Comparison of ENCODE assay signal across 28 mouse cellular contexts in genomic region chr15:85524404-85524950, GRCm38 (mm10). TPM values are rescaled to one million over a fixed set of nuclear protein-coding genes. Genes with fewer than 3 reads are reported as not detected.
DNase-seq lines count a peak whose midpoint lies in the region; ATAC-seq lines count a peak whose summit lies in the region.
"Had no signal": no experiment of that assay in that cellular context is flagged by ENCODE, and none has a peak within 500 bp of the region (broad histone marks: within the 10 kb centered on the region; RNA-seq: fewer than 3 reads in every experiment).

No protein-coding gene starts in this region.

- no peaks in the 10 kb centered on the region for H3K36me3 ChIP-seq in forebrain, embryonic 10.5 days (replicated peaks)
- no peaks in the 10 kb centered on the region for H3K36me3 ChIP-seq in forebrain, embryonic 16.5 days (ENCODE audit: control insufficient read depth, insufficient read depth)
- H3K36me3 ChIP-seq in kidney, embryonic 15.5 days: no peaks in the 10 kb centered on the region
- H3K36me3 ChIP-seq in midbrain, embryonic 12.5 days: no peaks in the 10 kb centered on the region
- H3K36me3 ChIP-seq in midbrain, embryonic 16.5 days (ENCODE audit: control insufficient read depth, insufficient read depth, low read length): no peaks in the 10 kb centered on the region
- H3K36me3 ChIP-seq: intestine, embryonic 15.5 days; limb, embryonic 15.5 days; liver, embryonic 15.5 days; neural tube, embryonic 15.5 days had no signal

- ATAC-seq in forebrain, embryonic 16.5 days: no peak
- ATAC-seq in kidney, embryonic 15.5 days (replicated peaks; ENCODE audit: low FRiP score): no peak
- peak; percentile 23; the same call in 1 of the 2 replicates for ATAC-seq in midbrain, embryonic 12.5 days (ENCODE audit: low FRiP score, low read depth)
- ATAC-seq in midbrain, embryonic 16.5 days: no peak

- H3K4me2 ChIP-seq in forebrain, embryonic 16.5 days (ENCODE audit: low read length): no peak overlapping the region
- H3K4me2 ChIP-seq in kidney, embryonic 15.5 days: no peak overlapping the region
- H3K4me2 ChIP-seq in midbrain, embryonic 12.5 days (replicated peaks): no peak overlapping the region
- H3K4me2 ChIP-seq in midbrain, embryonic 16.5 days (ENCODE audit: low read length): no peak overlapping the region
- H3K4me2 ChIP-seq: heart, embryonic 11.5 days; liver, embryonic 15.5 days; neural tube, embryonic 15.5 days had no signal

- H3K27me3 ChIP-seq in forebrain, embryonic 10.5 days (ENCODE audit: poor library complexity, severe bottlenecking): peaks cover 70% of the 10 kb centered on the region
- no peaks in the 10 kb centered on the region for H3K27me3 ChIP-seq in forebrain, embryonic 16.5 days (replicated peaks; ENCODE audit: control insufficient read depth, insufficient read depth, low read length)
- peaks cover 6% of the 10 kb centered on the region for H3K27me3 ChIP-seq in kidney, embryonic 15.5 days
- H3K27me3 ChIP-seq in midbrain, embryonic 12.5 days: peaks cover 60% of the 10 kb centered on the region
- H3K27me3 ChIP-seq in midbrain, embryonic 16.5 days (ENCODE audit: control insufficient read depth, insufficient read depth, low read depth, low read length): no peaks in the 10 kb centered on the region
- H3K27me3 ChIP-seq: neural tube, embryonic 15.5 days had no signal

- peak; percentile 68 for DNase-seq in forebrain, embryonic 10.5 days (ENCODE audit: extremely low spot score, low spot score)
- no peak for DNase-seq in kidney, adult 18-20 months
- DNase-seq in retina, embryonic 14.5 days (ENCODE audit: low spot score): peak; percentile 43
- no peak for DNase-seq in cerebellum, postnatal 4 days (ENCODE audit: low spot score in 2 of 2)
- DNase-seq: adrenal gland, postnatal 14 days; cerebellum, adult 8-10 months; gastrocnemius, postnatal 14 days; layer of hippocampus, adult 9-11 months; lung, postnatal 4 days; right cerebral cortex, postnatal 14 days; spleen, adult 18-20 months; thymus, postnatal 14 days had no signal

- H3K4me3 ChIP-seq in forebrain, embryonic 10.5 days: peak overlapping the region; percentile 22
- H3K4me3 ChIP-seq in forebrain, embryonic 16.5 days (replicated peaks; ENCODE audit: low read length): no peak overlapping the region
- H3K4me3 ChIP-seq in kidney, embryonic 15.5 days (replicated peaks): no peak overlapping the region
- no peak overlapping the region for H3K4me3 ChIP-seq in midbrain, embryonic 12.5 days
- no peak overlapping the region for H3K4me3 ChIP-seq in midbrain, embryonic 16.5 days (ENCODE audit: low read depth, low read length)
- H3K4me3 ChIP-seq: intestine, embryonic 15.5 days; limb, embryonic 15.5 days; liver, embryonic 15.5 days; myocyte; neural tube, embryonic 15.5 days had no signal

- WGBS in forebrain, embryonic 10.5 days: 4% methylated on average over 12 of the region's 12 CpGs
- WGBS in forebrain, embryonic 16.5 days: 12% methylated on average over 12 of the region's 12 CpGs
- 28% methylated on average over 12 of the region's 12 CpGs for WGBS in kidney, embryonic 15.5 days
- WGBS in midbrain, embryonic 12.5 days: 2% methylated on average over 12 of the region's 12 CpGs
- WGBS in midbrain, embryonic 16.5 days: 11% methylated on average over 12 of the region's 12 CpGs

- H3K9me3 ChIP-seq in forebrain, embryonic 10.5 days: no peaks in the 10 kb centered on the region
- H3K9me3 ChIP-seq in forebrain, embryonic 16.5 days (ENCODE audit: control insufficient read depth, low read length): no peaks in the 10 kb centered on the region
- H3K9me3 ChIP-seq in kidney, embryonic 15.5 days (replicated peaks): no peaks in the 10 kb centered on the region
- H3K9me3 ChIP-seq in midbrain, embryonic 12.5 days: no peaks in the 10 kb centered on the region
- no peaks in the 10 kb centered on the region for H3K9me3 ChIP-seq in midbrain, embryonic 16.5 days (replicated peaks; ENCODE audit: control insufficient read depth, low read length, poor library complexity, severe bottlenecking)
- H3K9me3 ChIP-seq: intestine, embryonic 15.5 days; limb, embryonic 15.5 days; liver, embryonic 15.5 days; neural tube, embryonic 15.5 days had no signal

- peaks cover 71% of the 10 kb centered on the region for H3K4me1 ChIP-seq in forebrain, embryonic 10.5 days
- peaks cover 15% of the 10 kb centered on the region for H3K4me1 ChIP-seq in forebrain, embryonic 16.5 days (replicated peaks; ENCODE audit: control insufficient read depth, insufficient read depth, low read length)
- peaks cover 28% of the 10 kb centered on the region for H3K4me1 ChIP-seq in kidney, embryonic 15.5 days
- H3K4me1 ChIP-seq in midbrain, embryonic 12.5 days: peaks cover 26% of the 10 kb centered on the region
- H3K4me1 ChIP-seq in midbrain, embryonic 16.5 days (ENCODE audit: control insufficient read depth, insufficient read depth, low read length): peaks cover 3% of the 10 kb centered on the region; the same call in 1 of the 2 replicates
- H3K4me1 ChIP-seq: liver, embryonic 15.5 days had no signal

- H3K9ac ChIP-seq in forebrain, embryonic 16.5 days (replicated peaks; ENCODE audit: low read depth, low read length): no peak overlapping the region
- H3K9ac ChIP-seq in kidney, embryonic 15.5 days: no peak overlapping the region
- no peak overlapping the region for H3K9ac ChIP-seq in midbrain, embryonic 12.5 days (replicated peaks)
- H3K9ac ChIP-seq in midbrain, embryonic 16.5 days (ENCODE audit: low read depth, low read length): no peak overlapping the region
- H3K9ac ChIP-seq: intestine, embryonic 15.5 days; limb, embryonic 15.5 days; liver, embryonic 15.5 days; neural tube, embryonic 15.5 days had no signal

- H3K27ac ChIP-seq in forebrain, embryonic 10.5 days: peak overlapping the region; percentile 88
- no peak overlapping the region for H3K27ac ChIP-seq in forebrain, embryonic 16.5 days (ENCODE audit: low read length)
- H3K27ac ChIP-seq in kidney, embryonic 15.5 days: 0 out of 2 replicates have a peak overlapping the region, but pooled peaks have one; percentile 76
- no peak overlapping the region for H3K27ac ChIP-seq in midbrain, embryonic 12.5 days (replicated peaks)
- no peak overlapping the region for H3K27ac ChIP-seq in midbrain, embryonic 16.5 days (ENCODE audit: low read length)
- H3K27ac ChIP-seq: intestine, embryonic 15.5 days; liver, embryonic 15.5 days; neural tube, embryonic 15.5 days had no signal

RNA-seq across cellular contexts. Expression of gene 7530416G11Rik, which starts 21.4 kb away (rescaled TPM):
- polyA plus RNA-seq in forebrain, embryonic 10.5 days (2016; fragmentation: Nextera tagmentation; extraction: Ambion mirVana): not detected in 2 replicates
- polyA plus RNA-seq in forebrain, embryonic 16.5 days (2015; fragmentation: Nextera tagmentation; extraction: Ambion mirVana): not detected in 2 replicates
- polyA plus RNA-seq in kidney, embryonic 15.5 days (2015; fragmentation: Nextera tagmentation; extraction: Ambion mirVana): not detected in 2 replicates
- not detected in 2 replicates for polyA plus RNA-seq in midbrain, embryonic 12.5 days (2016; fragmentation: Nextera tagmentation; extraction: Ambion mirVana)
- polyA plus RNA-seq in midbrain, embryonic 16.5 days (2015; fragmentation: Nextera tagmentation; extraction: Ambion mirVana): not detected in 2 replicates
- polyA plus RNA-seq: embryonic facial prominence, embryonic 11.5 days; forebrain, embryonic 14.5 days; heart, embryonic 11.5 days; heart, postnatal 0 days; intestine, embryonic 15.5 days; kidney, postnatal 0 days; large intestine, adult 2 months; limb, embryonic 15.5 days; liver, embryonic 15.5 days; lung, embryonic 16.5 days; myocyte; neural tube, embryonic 15.5 days had no signal

RNA-seq across cellular contexts. Expression of gene Wnt7b, which starts 57.8 kb away (rescaled TPM):
- polyA plus RNA-seq in forebrain, embryonic 10.5 days (2016; fragmentation: Nextera tagmentation; extraction: Ambion mirVana): 126 and 134 TPM in 2 replicates
- polyA plus RNA-seq in forebrain, embryonic 16.5 days (2015; fragmentation: Nextera tagmentation; extraction: Ambion mirVana): 110 and 125 TPM in 2 replicates
- polyA plus RNA-seq in kidney, embryonic 15.5 days (2015; fragmentation: Nextera tagmentation; extraction: Ambion mirVana): 16.3 and 16.8 TPM in 2 replicates
- 68.3 and 86.4 TPM in 2 replicates for polyA plus RNA-seq in midbrain, embryonic 12.5 days (2016; fragmentation: Nextera tagmentation; extraction: Ambion mirVana)
- 22.6 and 25.3 TPM in 2 replicates for polyA plus RNA-seq in midbrain, embryonic 16.5 days (2015; fragmentation: Nextera tagmentation; extraction: Ambion mirVana)

Comparison
In these comparisons a context has a peak if more than half of its experiments do, and no peak if none do; other contexts are left out.
1. H3K27ac ChIP-seq: peak in forebrain, embryonic 10.5 days (single experiment) and kidney, embryonic 15.5 days (single experiment); none in forebrain, embryonic 16.5 days (single experiment), midbrain, embryonic 12.5 days (single experiment) and midbrain, embryonic 16.5 days (single experiment).
2. DNase-seq: peak in forebrain, embryonic 10.5 days (single experiment) and retina, embryonic 14.5 days (single experiment); none in kidney, adult 18-20 months (single experiment) and cerebellum, postnatal 4 days (0 of 2).